Mouse (Mus musculus): Measurements from ENCODE around the gene Slc7a1. TPM values are rescaled to one million over a fixed set of nuclear protein-coding genes. Genes with fewer than 3 reads are reported as not detected.

Gene Slc7a1
- polyA plus RNA-seq, 1 experiment from 2014 or later: 4.3 TPM

DNA sequence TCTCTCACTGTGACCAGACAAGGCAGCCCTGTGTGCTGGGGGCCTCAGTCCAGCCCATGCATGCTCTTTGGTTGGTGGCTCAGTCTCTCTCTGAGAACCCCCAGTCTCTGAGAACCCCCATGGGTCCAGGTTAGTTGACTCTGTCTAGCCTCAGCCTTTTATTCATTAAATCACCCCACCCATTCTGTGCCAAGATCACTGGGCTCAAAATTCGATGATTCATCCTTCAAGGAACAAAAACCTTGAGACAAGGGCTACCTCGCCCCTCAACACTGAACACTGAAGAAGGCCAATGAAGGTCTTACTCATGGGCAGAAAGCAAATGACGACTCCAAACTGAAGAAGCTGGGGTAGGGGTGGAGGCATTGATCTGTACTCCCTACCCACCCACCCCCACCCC, 31.9 kb downstream of the Slc7a1 start:
- 77% methylated on average over 3 of the region's 3 CpGs for WGBS (ENCODE audit: missing documents)
- H3K4me3 ChIP-seq (ENCODE audit: inconsistent target): no peak overlapping the region
- H3K27ac ChIP-seq: no peak overlapping the region
- H3K36me3 ChIP-seq (ENCODE audit: inconsistent target): no peaks in the 10 kb centered on the region
- peaks cover 27% of the 10 kb centered on the region; the same call in 1 of the 2 replicates for H3K79me2 ChIP-seq (ENCODE audit: inconsistent target)

DNA sequence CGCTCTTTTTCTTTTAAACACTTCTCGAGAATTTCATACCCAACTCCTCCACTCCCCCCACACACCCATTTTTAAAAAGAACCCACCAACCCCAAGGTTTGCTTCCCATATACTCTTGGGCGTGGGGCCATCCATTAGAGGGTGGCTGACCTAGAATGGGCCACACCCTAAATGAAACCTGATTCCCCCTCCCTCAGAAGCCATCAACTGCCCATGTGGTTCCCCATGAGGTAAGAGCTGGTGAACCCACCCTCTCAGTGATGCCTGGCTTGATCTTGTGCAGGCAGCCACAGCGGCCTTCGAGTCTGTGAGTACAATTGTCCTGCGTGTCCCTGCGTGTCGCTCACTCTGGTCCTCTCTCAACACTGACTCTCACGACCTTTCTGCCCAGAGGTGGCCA, 33.2 kb downstream of the Slc7a1 start:
- H3K27ac ChIP-seq: no peak overlapping the region
- no peak overlapping the region for H3K4me3 ChIP-seq (ENCODE audit: inconsistent target)
- peaks cover 21% of the 10 kb centered on the region; the same call in 1 of the 2 replicates for H3K79me2 ChIP-seq (ENCODE audit: inconsistent target)
- 91% methylated on average over 9 of the region's 9 CpGs for WGBS (ENCODE audit: missing documents)
- no peaks in the 10 kb centered on the region for H3K36me3 ChIP-seq (ENCODE audit: inconsistent target)

DNA sequence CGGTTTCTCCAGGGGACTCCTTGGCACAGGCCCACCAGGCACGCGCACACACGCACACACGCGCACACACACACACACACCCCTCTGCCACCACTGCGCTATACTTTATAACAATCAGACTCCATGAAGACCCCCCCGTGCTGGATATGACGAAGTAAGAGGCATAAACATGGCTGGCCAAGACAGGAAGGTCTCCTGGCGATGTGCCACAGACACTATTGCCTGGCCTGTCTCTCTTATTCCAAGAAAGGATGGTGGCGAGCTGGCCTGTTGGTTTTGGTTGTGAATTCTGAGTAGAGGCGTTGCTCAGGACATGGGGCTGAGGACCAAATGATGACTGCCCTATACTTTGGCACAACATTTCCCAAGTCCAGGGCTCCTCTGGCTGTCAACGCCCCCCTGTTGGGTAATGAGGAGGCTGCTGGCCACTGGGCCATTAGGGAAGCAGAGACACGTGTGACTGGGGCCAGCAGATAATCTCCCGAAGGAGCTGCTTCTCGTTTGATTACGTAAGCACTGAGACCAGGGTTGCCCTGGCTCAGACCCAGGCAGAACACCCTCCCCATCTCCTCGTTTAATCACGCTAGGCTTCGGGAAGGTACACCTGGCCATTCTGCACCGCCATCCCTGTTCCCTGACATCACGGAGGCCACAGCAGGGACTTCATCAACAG, 36.1 kb downstream of the Slc7a1 start:
- Histone ChIP-seq H3K79me2 (ENCODE audit: inconsistent target) (peaks cover 4% of the 10 kb centered on the region; the same call in 1 of the 2 replicates), H3K27ac (no peak overlapping the region), H3K4me3 (ENCODE audit: inconsistent target) (no peak overlapping the region), H3K36me3 (ENCODE audit: inconsistent target) (no peaks in the 10 kb centered on the region)
- 75% methylated on average over 20 of the region's 22 CpGs for WGBS (ENCODE audit: missing documents)

DNA sequence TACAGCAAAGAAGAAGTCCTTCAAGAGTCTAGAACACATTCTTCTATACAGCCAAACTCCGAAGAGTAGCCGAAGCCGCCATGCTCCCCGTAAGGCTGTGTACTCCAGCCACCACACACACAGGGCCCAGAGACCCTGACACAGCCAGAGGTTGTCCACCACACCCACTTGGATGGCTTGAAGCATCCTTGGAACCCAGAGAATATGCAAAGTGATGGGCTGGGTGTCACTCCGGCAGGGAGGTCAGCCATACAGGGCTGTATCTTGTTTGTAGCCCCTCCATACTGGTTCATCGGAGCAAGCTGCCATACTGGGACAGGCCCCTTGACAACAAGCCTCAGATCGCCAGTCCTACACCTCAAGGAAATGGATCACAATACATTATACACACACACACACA, 37.4 kb downstream of the Slc7a1 start:
- Histone ChIP-seq H3K79me2 (ENCODE audit: inconsistent target) (peaks cover 4% of the 10 kb centered on the region; the same call in 1 of the 2 replicates), H3K4me3 (ENCODE audit: inconsistent target) (no peak overlapping the region), H3K36me3 (ENCODE audit: inconsistent target) (no peaks in the 10 kb centered on the region), H3K27ac (no peak overlapping the region)
- 96% methylated on average over 7 of the region's 7 CpGs for whole genome bisulfite sequencing (ENCODE audit: missing documents)

DNA sequence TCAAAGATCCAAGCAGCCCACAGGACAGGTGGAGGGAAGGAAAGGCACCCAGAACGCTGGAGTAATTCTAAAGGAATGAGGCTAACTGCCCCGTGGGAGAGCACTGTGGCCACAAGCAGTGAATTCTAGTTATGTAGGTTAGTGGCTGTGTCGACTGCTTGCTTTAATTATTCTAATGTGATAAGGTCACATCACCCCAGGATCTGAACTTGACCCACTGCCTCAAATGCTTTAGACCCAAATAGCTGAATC, 38.0 kb downstream of the Slc7a1 start:
- Histone ChIP-seq H3K4me3 (ENCODE audit: inconsistent target) (no peak overlapping the region), H3K79me2 (ENCODE audit: inconsistent target) (no peaks in the 10 kb centered on the region; the same call in 1 of the 2 replicates), H3K36me3 (ENCODE audit: inconsistent target) (no peaks in the 10 kb centered on the region), H3K27ac (no peak overlapping the region)
- 72% methylated on average over 3 of the region's 3 CpGs for WGBS (ENCODE audit: missing documents)

DNA sequence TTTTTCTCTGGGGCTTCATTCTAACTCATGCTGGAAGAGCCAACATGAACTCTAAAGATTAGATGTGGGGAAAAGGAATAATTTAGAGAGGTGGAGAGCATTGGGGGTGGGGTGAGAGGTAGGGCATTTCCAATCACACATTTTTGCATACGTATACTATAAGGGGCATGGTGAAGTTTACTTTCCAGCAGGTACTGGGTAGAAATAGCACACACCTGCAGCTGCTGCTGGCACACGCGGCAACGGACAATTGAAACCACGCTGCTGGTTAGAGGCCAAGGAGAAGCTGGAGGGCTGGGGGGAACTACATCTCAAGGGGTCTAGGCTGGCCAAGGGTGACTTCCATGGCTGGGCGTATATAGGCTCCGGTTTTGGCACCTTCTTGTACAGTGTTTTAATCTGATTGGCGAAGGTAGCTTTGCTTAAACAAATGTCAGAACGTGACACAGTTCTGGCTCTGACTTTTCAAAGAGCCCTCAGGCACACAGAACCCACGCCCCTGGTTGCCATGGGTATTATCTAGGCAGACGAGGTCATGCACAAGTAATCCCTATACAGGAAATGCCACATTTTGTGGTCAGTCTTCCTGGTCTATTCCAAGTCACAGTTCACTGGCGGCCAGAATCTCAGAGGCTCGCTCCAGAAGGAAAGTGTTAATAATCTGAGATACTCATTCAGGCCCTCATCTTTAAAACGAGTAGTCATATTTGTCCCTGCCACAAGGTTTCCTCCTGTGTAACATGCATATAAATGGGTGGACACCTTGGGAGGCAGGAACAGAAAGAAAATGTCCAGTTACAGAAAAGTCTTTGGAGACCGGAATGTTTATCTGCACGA, 38.6 kb downstream of the Slc7a1 start:
- 79% methylated on average over 16 of the region's 16 CpGs for WGBS (ENCODE audit: missing documents)
- Histone ChIP-seq H3K27ac (no peak overlapping the region), H3K79me2 (ENCODE audit: inconsistent target) (no peaks in the 10 kb centered on the region), H3K4me3 (ENCODE audit: inconsistent target) (no peak overlapping the region), H3K36me3 (ENCODE audit: inconsistent target) (no peaks in the 10 kb centered on the region)

DNA sequence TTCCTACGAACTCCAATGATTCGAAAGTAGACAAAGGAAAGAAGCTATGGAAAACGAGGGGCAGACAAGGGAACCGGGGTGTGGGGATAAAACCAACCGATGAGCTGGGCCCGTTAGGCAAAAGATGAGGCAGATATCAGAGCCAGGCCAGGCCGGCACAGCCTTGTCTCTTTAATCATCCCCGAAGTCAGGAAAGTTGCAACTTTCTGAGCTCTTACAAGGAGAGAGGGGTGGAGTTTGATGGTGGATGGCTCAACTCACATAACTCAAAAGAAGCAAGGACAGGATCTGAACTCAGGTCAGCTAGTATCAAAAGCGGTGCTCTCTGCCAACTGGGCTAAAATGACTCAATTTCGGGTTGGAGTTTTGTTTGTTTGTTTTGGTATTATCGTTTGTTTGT, 40.6 kb downstream of the Slc7a1 start:
- no peak overlapping the region for H3K27ac ChIP-seq
- no peaks in the 10 kb centered on the region for H3K36me3 ChIP-seq (ENCODE audit: inconsistent target)
- 96% methylated on average over 10 of the region's 11 CpGs for WGBS (ENCODE audit: missing documents)
- H3K79me2 ChIP-seq (ENCODE audit: inconsistent target): no peaks in the 10 kb centered on the region
- no peak overlapping the region for H3K4me3 ChIP-seq (ENCODE audit: inconsistent target)

DNA sequence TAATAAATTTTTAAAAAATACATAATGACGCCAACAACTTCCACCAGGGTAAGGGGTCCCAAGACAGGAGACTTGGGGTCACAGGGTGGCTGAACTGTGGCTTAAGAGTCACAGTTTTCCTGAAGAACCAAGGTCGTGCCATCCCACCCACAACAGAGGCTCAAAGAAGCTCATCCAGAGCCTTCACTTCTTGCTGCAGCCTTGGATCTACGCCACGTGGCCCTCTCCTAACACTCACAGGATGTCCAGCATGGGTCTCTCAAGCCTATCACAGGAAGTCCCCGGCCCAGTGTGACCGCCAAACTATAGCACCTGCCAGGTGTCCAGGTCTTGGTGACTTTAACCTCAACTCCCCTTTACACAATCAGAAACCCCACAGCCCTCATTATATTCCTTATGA, 42.5 kb downstream of the Slc7a1 start:
- H3K36me3 ChIP-seq (ENCODE audit: inconsistent target): no peaks in the 10 kb centered on the region
- H3K4me3 ChIP-seq (ENCODE audit: inconsistent target): no peak overlapping the region
- WGBS (ENCODE audit: missing documents): 96% methylated on average over 6 of the region's 6 CpGs
- H3K79me2 ChIP-seq (ENCODE audit: inconsistent target): no peaks in the 10 kb centered on the region
- H3K27ac ChIP-seq: no peak overlapping the region

DNA sequence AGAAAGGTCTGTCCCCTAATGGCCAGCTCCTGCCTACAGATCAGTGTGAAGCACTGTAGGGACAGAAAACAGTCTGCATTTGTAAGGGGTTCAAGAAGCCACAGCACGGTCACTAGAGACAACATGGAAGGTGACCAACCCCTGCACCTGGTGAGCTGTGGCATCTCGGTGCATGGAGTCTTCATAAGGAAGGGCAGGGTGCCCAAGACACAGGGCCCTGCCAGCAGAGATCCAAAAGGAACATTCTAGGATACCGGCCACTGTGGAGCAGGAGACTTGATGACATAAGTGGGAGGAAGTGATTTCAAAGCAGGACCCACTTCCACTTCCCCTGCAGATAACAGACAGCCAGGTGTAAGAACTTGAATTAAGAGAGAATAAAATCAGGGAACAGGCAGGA, 43.9 kb downstream of the Slc7a1 start:
- 81% methylated on average over 3 of the region's 3 CpGs for WGBS (ENCODE audit: missing documents)

DNA sequence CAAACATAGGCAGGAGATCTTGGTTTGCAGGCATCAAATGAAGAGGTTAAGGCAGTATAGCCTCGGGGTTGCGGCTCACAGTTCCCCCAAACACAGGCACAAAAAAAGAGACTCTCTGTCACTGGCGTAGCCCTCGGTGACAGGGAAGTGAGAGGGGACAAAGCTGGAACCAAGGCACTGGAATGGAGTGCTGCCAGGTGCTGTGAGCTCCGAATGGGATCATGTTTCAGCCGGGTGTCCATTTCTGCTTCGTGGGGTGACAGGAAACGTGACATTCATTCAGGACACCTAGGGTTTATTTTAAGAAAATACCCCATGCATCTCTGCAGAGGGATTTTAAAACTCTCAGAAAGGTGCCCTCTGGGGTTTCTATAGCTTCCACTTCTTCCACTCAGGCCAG, 45.2 kb downstream of the Slc7a1 start:
- WGBS (ENCODE audit: missing documents): 93% methylated on average over 8 of the region's 8 CpGs
- Histone ChIP-seq H3K79me2 (ENCODE audit: inconsistent target) (no peaks in the 10 kb centered on the region), H3K27ac (no peak overlapping the region), H3K4me3 (ENCODE audit: inconsistent target) (no peak overlapping the region), H3K36me3 (ENCODE audit: inconsistent target) (no peaks in the 10 kb centered on the region)

More for the DNA sequence above, 43.9 kb downstream of the Slc7a1 start:
- Histone ChIP-seq H3K36me3 (ENCODE audit: inconsistent target) (no peaks in the 10 kb centered on the region), H3K27ac (no peak overlapping the region), H3K79me2 (ENCODE audit: inconsistent target) (no peaks in the 10 kb centered on the region), H3K4me3 (ENCODE audit: inconsistent target) (no peak overlapping the region)

DNA sequence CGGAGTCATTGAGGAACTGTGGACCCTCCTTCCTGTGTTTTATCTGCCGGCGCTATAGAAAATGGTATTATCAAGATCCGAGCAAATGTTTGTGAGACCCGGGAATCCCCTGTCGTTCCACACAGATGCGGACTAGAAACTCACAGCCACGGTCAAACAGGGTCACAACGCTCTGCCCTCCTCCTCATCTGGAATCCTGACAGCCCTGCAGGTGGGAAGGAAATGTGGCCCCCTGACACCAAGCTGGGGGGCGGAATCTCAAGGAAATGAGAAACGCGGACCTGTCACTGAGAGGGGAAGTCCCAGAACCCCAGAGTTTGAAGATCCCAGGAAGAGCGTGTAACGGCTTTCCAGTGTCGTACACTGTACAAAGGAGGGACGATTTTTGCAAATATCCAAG, 46.3 kb downstream of the Slc7a1 start:
- Histone ChIP-seq H3K79me2 (ENCODE audit: inconsistent target) (no peaks in the 10 kb centered on the region), H3K4me3 (ENCODE audit: inconsistent target) (no peak overlapping the region), H3K27ac (no peak overlapping the region), H3K36me3 (ENCODE audit: inconsistent target) (no peaks in the 10 kb centered on the region)
- 71% methylated on average over 16 of the region's 16 CpGs for WGBS (ENCODE audit: missing documents)

DNA sequence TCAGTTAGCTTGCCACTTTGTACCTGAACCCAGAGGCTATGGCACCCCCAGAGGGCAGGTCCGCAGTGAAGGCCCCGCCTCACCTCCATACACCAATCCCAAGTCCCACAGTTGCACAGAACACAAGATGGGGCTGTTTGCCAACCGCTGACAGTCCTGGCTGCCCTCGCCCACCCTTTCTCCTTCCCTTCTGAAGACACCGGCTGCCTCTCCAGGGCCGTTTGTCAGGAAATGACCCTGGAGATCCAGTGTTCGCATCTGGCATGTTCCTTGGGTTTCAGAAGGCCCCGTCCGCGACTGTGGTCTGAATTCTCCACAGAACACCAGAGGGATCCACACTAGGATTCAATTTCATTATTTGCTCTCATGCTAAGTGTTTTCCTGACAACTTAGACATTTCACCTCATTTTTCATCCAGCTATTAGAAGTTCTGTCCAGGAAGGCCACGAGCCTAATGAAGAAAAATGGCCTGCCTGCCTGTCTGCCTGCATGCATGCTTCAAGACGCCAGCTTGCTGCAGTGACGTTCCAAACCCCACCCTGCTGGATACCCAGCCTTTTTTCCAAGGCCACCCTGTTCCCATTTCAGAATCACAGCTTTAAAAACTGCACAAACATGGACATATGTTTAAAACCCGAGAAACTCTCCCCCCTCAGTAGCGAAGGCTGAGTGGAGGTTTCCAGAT, 50.2 kb downstream of the Slc7a1 start:
- H3K36me3 ChIP-seq (ENCODE audit: inconsistent target): no peaks in the 10 kb centered on the region
- H3K4me3 ChIP-seq (ENCODE audit: inconsistent target): no peak overlapping the region
- WGBS (ENCODE audit: missing documents): 93% methylated on average over 15 of the region's 15 CpGs
- no peak overlapping the region for H3K27ac ChIP-seq
- no peaks in the 10 kb centered on the region for H3K79me2 ChIP-seq (ENCODE audit: inconsistent target)

DNA sequence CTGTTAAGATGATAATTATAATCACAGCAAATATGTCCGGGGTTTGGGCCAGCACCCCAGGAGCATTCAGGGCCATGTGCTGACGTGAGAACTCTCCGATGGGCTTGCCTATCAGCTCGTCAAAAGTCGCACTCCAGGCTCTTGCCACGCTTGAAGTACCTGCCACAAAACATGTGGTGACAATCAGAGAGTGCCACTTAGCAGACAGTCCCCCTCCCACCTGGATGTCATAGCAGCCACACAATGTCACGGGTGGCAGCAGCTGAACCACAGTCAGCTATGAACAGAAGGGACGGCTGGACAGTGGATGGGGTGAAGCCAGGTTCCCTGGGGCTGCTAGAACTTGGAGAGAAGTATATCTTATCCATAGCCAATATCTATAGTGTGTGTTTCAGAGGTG, 51.6 kb downstream of the Slc7a1 start:
- WGBS (ENCODE audit: missing documents): 96% methylated on average over 8 of the region's 8 CpGs
- no peaks in the 10 kb centered on the region for H3K79me2 ChIP-seq (ENCODE audit: inconsistent target)
- H3K4me3 ChIP-seq (ENCODE audit: inconsistent target): no peak overlapping the region
- no peaks in the 10 kb centered on the region for H3K36me3 ChIP-seq (ENCODE audit: inconsistent target)
- H3K27ac ChIP-seq: no peak overlapping the region

DNA sequence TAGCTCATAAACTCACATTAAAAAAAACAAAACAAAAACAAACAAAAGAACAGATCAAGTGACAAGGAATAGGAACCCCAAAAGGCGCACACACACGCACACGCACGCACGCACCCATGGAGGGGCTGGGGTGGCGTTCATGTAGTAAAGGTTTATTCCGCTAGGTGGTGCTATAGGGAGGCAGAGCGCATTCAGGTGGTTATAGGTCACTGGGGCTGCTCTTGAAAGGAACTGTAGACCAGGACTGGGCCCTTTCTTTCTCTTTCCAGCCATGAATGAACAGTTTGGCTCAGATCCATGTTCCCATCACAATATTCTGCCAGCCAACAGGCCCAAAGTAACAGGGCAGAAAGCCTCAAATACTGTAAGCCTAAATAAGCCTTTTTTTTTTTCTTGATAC, 53.2 kb downstream of the Slc7a1 start:
- Histone ChIP-seq H3K4me3 (ENCODE audit: inconsistent target) (no peak overlapping the region), H3K36me3 (ENCODE audit: inconsistent target) (no peaks in the 10 kb centered on the region), H3K27ac (no peak overlapping the region), H3K79me2 (ENCODE audit: inconsistent target) (no peaks in the 10 kb centered on the region)
- WGBS (ENCODE audit: missing documents): 89% methylated on average over 8 of the region's 8 CpGs

DNA sequence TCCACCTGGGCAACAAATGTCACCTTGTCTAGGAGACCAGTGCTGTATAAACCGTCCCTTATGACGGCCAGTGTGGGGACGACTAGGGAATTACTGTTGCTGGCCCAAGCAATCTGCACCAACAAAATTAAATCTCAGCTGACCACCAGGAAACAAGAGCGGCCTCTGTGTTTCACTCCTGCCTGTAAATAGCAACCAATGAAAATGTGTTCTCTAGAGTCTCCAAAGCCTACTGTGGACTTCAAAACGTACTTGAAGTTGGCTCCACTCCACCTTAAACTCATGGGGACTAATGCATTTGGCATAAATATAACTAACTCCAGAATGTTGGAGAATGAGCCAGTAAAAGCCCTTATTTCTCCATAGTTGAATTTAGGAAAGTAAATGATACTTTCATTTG, 55.3 kb downstream of the Slc7a1 start:
- Histone ChIP-seq H3K36me3 (ENCODE audit: inconsistent target) (no peaks in the 10 kb centered on the region), H3K79me2 (ENCODE audit: inconsistent target) (no peaks in the 10 kb centered on the region), H3K4me3 (ENCODE audit: inconsistent target) (no peak overlapping the region), H3K27ac (no peak overlapping the region)
- WGBS (ENCODE audit: missing documents): 96% methylated on average over 5 of the region's 5 CpGs

All from macrophage (primary cell).